Mouse (Mus musculus): ENCODE measurements around the gene Faap20.
"Not testable (repeated sequence)": the region's sequence is repeated elsewhere in the genome, so short reads cannot be mapped to it uniquely, and the experiment has no call there.

GRCm38 (mm10) chr4:155248054-155248453 lies 1.5 kb upstream of the Faap20 start:
- TF ChIP-seq CTCF, POLR2A (IDR thresholded peaks at IDR 0.05; ENCODE audit: insufficient read depth, low read depth, low read length): not testable (repeated sequence)

Data from olfactory bulb, adult 2 months (tissue).